In the genomic region with DNA sequence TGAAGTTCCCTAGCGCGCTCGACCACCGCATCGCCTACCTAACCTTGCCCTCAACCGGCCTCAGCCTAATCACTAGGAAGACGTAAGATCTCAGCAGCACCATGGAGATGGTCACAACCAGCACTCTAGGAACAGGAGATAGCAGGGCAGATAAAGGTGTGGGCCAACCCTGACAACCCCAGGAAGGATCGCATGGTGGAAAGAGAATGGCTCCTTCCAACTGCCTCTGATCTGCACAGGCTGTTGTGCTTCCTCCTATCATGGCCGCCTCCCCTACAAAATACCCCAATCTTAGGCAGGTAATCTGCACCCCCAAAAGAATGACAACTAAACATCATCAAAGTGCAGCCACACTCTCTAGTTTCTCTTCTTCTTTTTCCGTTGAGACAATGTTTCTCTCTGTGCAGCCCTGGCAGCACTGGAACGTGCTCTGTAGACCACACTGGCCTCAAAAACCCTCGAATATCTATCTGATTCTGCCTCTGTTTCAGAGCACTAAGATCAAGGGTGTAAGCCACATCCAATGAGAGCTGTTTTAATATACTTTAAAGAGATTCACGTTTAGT, we compare ENCODE assay signal across 11 mouse cellular contexts. TPM values are rescaled to one million over a fixed set of nuclear protein-coding genes. Genes with fewer than 3 reads are reported as not detected.
A peak's percentile ranks its signal among the peaks of the same experiment; 100 is the strongest.
DNase-seq lines count a peak whose midpoint lies in the region; ATAC-seq and TF ChIP-seq lines count a peak whose summit lies in the region.
"Had no signal": no experiment of that assay in that cellular context is flagged by ENCODE, and none has a peak within 500 bp of the region (broad histone marks: within the 10 kb centered on the region; RNA-seq: fewer than 3 reads in every experiment).

No protein-coding gene starts in this region.

- no peak for DNase-seq in hindbrain, embryonic 10.5 days (ENCODE audit: low spot score)
- no peak for DNase-seq in hindbrain, embryonic 11.5 days (ENCODE audit: low spot score)
- DNase-seq in T-cell, adult 2 months (ENCODE audit: low spot score): peak; percentile 27
- DNase-seq in heart, postnatal 0 days (ENCODE audit: low spot score): no peak
- DNase-seq in embryo, embryonic 9.5 days (ENCODE audit: extremely low spot score): no peak
- no peak for DNase-seq in adrenal gland, postnatal 25 days
- DNase-seq in spleen, postnatal 14 days (ENCODE audit: low spot score in 2 of 2): no peak

- H3K27ac ChIP-seq in hindbrain, embryonic 10.5 days: no peak overlapping the region
- no peak overlapping the region for H3K27ac ChIP-seq in hindbrain, embryonic 11.5 days (ENCODE audit: low read depth, low read length)
- no peak overlapping the region for H3K27ac ChIP-seq in heart, postnatal 0 days (ENCODE audit: low read depth)
- H3K27ac ChIP-seq in midbrain, embryonic 12.5 days (replicated peaks): no peak overlapping the region

- H3K9ac ChIP-seq in hindbrain, embryonic 11.5 days (ENCODE audit: low read depth, low read length): no peak overlapping the region
- H3K9ac ChIP-seq in heart, postnatal 0 days (replicated peaks; ENCODE audit: low read depth, low read length): no peak overlapping the region
- H3K9ac ChIP-seq in midbrain, embryonic 12.5 days (replicated peaks): no peak overlapping the region

- no peaks in the 10 kb centered on the region for H3K27me3 ChIP-seq in hindbrain, embryonic 10.5 days (ENCODE audit: insufficient read depth, poor library complexity, severe bottlenecking)
- no peaks in the 10 kb centered on the region for H3K27me3 ChIP-seq in hindbrain, embryonic 11.5 days (ENCODE audit: control insufficient read depth, insufficient read depth, low read length)
- no peaks in the 10 kb centered on the region for H3K27me3 ChIP-seq in heart, postnatal 0 days (ENCODE audit: control insufficient read depth, insufficient read depth, low read length)
- H3K27me3 ChIP-seq in midbrain, embryonic 12.5 days: no peaks in the 10 kb centered on the region

- no peak overlapping the region for H3K4me2 ChIP-seq in hindbrain, embryonic 11.5 days (replicated peaks; ENCODE audit: low read depth, low read length)
- H3K4me2 ChIP-seq in heart, postnatal 0 days (ENCODE audit: low read depth, low read length): peak overlapping the region; percentile 76; the same call in 1 of the 2 replicates
- peak overlapping the region; percentile 70 for H3K4me2 ChIP-seq in midbrain, embryonic 12.5 days (replicated peaks)

- H3K4me1 ChIP-seq in hindbrain, embryonic 10.5 days (replicated peaks): peaks cover 35% of the 10 kb centered on the region
- H3K4me1 ChIP-seq in hindbrain, embryonic 11.5 days (replicated peaks; ENCODE audit: control insufficient read depth, insufficient read depth, low read length): peaks cover 7% of the 10 kb centered on the region
- H3K4me1 ChIP-seq in heart, postnatal 0 days (ENCODE audit: control insufficient read depth, insufficient read depth): peaks cover 19% of the 10 kb centered on the region; the same call in 1 of the 2 replicates
- peaks cover 33% of the 10 kb centered on the region for H3K4me1 ChIP-seq in midbrain, embryonic 12.5 days

- TF ChIP-seq CTCF in heart, postnatal 0 days (IDR thresholded peaks at IDR 0.05; ENCODE audit: low read depth): no peak

- TF ChIP-seq EP300 in heart, postnatal 0 days (IDR thresholded peaks at IDR 0.05; ENCODE audit: low read depth): no peak

- ATAC-seq in hindbrain, embryonic 11.5 days (ENCODE audit: low FRiP score): no peak
- ATAC-seq in heart, postnatal 0 days (ENCODE audit: insufficient read depth, low read depth): no peak
- ATAC-seq in midbrain, embryonic 12.5 days (ENCODE audit: low FRiP score, low read depth): no peak

- 94% methylated on average over 13 of the region's 13 CpGs for WGBS in hindbrain, embryonic 10.5 days
- 88% methylated on average over 13 of the region's 13 CpGs for WGBS in hindbrain, embryonic 11.5 days
- WGBS in heart, postnatal 0 days: 64% methylated on average over 13 of the region's 13 CpGs
- 91% methylated on average over 13 of the region's 13 CpGs for WGBS in midbrain, embryonic 12.5 days

- H3K4me3 ChIP-seq in hindbrain, embryonic 10.5 days: peak overlapping the region; percentile 95; the same call in 1 of the 2 replicates
- H3K4me3 ChIP-seq in hindbrain, embryonic 11.5 days (ENCODE audit: low read depth, low read length): no peak overlapping the region
- no peak overlapping the region for H3K4me3 ChIP-seq in heart, postnatal 0 days (ENCODE audit: low read depth, low read length)
- 0 out of 2 replicates have a peak overlapping the region, but pooled peaks have one; percentile 1 for H3K4me3 ChIP-seq in midbrain, embryonic 12.5 days

- no peaks in the 10 kb centered on the region for H3K9me3 ChIP-seq in hindbrain, embryonic 10.5 days
- H3K9me3 ChIP-seq in hindbrain, embryonic 11.5 days (ENCODE audit: control insufficient read depth, low read length): no peaks in the 10 kb centered on the region
- H3K9me3 ChIP-seq in heart, postnatal 0 days (replicated peaks; ENCODE audit: control insufficient read depth, low read length): no peaks in the 10 kb centered on the region
- no peaks in the 10 kb centered on the region for H3K9me3 ChIP-seq in midbrain, embryonic 12.5 days

- H3K36me3 ChIP-seq in hindbrain, embryonic 10.5 days: peaks cover 59% of the 10 kb centered on the region
- peaks cover 5% of the 10 kb centered on the region; the same call in 1 of the 2 replicates for H3K36me3 ChIP-seq in hindbrain, embryonic 11.5 days (ENCODE audit: control insufficient read depth, insufficient read depth, low read length)
- H3K36me3 ChIP-seq in heart, postnatal 0 days (replicated peaks; ENCODE audit: control insufficient read depth, insufficient read depth, low read length): peaks cover 44% of the 10 kb centered on the region
- peaks cover 50% of the 10 kb centered on the region for H3K36me3 ChIP-seq in midbrain, embryonic 12.5 days

RNA-seq across cellular contexts. Expression of a gene that starts 3.2 kb away (rescaled TPM):
- polyA plus RNA-seq in hindbrain, embryonic 10.5 days (2016; fragmentation: Nextera tagmentation; extraction: Ambion mirVana): 60.0 and 60.8 TPM in 2 replicates
- 75.6 and 93.2 TPM in 2 replicates for polyA plus RNA-seq in hindbrain, embryonic 11.5 days (2014; fragmentation: Nextera tagmentation; extraction: Ambion mirVana)
- total RNA-seq in heart, postnatal 0 days (2014; rRNA removed; ENCODE audit: low replicate concordance): 75.8 and 84.5 TPM in 2 replicates
- 19.9 and 21.1 TPM in 2 replicates for polyA plus RNA-seq in heart, postnatal 0 days (2015; fragmentation: Nextera tagmentation; extraction: Ambion mirVana)
- 115 and 123 TPM in 2 replicates for polyA plus RNA-seq in midbrain, embryonic 12.5 days (2016; fragmentation: Nextera tagmentation; extraction: Ambion mirVana)
- total RNA-seq in adrenal gland, postnatal 25 days (2021): 84.7 and 93.9 TPM in 2 replicates

RNA-seq across cellular contexts. Expression of a gene that starts 31.0 kb away (rescaled TPM):
- polyA plus RNA-seq in hindbrain, embryonic 10.5 days (2016; fragmentation: Nextera tagmentation; extraction: Ambion mirVana): 9.2 and 10.2 TPM in 2 replicates
- polyA plus RNA-seq in hindbrain, embryonic 11.5 days (2014; fragmentation: Nextera tagmentation; extraction: Ambion mirVana): 7.4 and 8.8 TPM in 2 replicates
- total RNA-seq in heart, postnatal 0 days (2014; rRNA removed; ENCODE audit: low replicate concordance): 38.2 and 43.3 TPM in 2 replicates
- 7.6 TPM in 2 replicates for polyA plus RNA-seq in heart, postnatal 0 days (2015; fragmentation: Nextera tagmentation; extraction: Ambion mirVana)
- polyA plus RNA-seq in midbrain, embryonic 12.5 days (2016; fragmentation: Nextera tagmentation; extraction: Ambion mirVana): 7.7 and 8.4 TPM in 2 replicates
- 29.0 and 34.7 TPM in 2 replicates for total RNA-seq in adrenal gland, postnatal 25 days (2021)

RNA-seq across cellular contexts. Expression of a gene that starts 35.4 kb away (rescaled TPM):
- 0.71 and 0.77 TPM in 2 replicates for polyA plus RNA-seq in hindbrain, embryonic 10.5 days (2016; fragmentation: Nextera tagmentation; extraction: Ambion mirVana)
- polyA plus RNA-seq in hindbrain, embryonic 11.5 days (2014; fragmentation: Nextera tagmentation; extraction: Ambion mirVana): 0.56 and 0.73 TPM in 2 replicates
- total RNA-seq in heart, postnatal 0 days (2014; rRNA removed; ENCODE audit: low replicate concordance): 81.7 and 90.6 TPM in 2 replicates
- polyA plus RNA-seq in heart, postnatal 0 days (2015; fragmentation: Nextera tagmentation; extraction: Ambion mirVana): 41.8 and 44.5 TPM in 2 replicates
- 1.2 and 1.9 TPM in 2 replicates for polyA plus RNA-seq in midbrain, embryonic 12.5 days (2016; fragmentation: Nextera tagmentation; extraction: Ambion mirVana)
- 0.27 TPM in 1 of 2 replicates, not detected in the other for total RNA-seq in adrenal gland, postnatal 25 days (2021)
- total RNA-seq: common myeloid progenitor, adult 5-6 weeks had no signal

RNA-seq across cellular contexts. Expression of a gene that starts 37.7 kb away (rescaled TPM):
- 3.4 and 10.0 TPM in 2 replicates for polyA plus RNA-seq in hindbrain, embryonic 10.5 days (2016; fragmentation: Nextera tagmentation; extraction: Ambion mirVana)
- polyA plus RNA-seq in hindbrain, embryonic 11.5 days (2014; fragmentation: Nextera tagmentation; extraction: Ambion mirVana): 4.6 and 5.7 TPM in 2 replicates
- total RNA-seq in heart, postnatal 0 days (2014; rRNA removed; ENCODE audit: low replicate concordance): not detected in 2 replicates
- polyA plus RNA-seq in heart, postnatal 0 days (2015; fragmentation: Nextera tagmentation; extraction: Ambion mirVana): not detected in 2 replicates
- 4.3 and 5.7 TPM in 2 replicates for polyA plus RNA-seq in midbrain, embryonic 12.5 days (2016; fragmentation: Nextera tagmentation; extraction: Ambion mirVana)
- total RNA-seq in adrenal gland, postnatal 25 days (2021): not detected in 2 replicates
- total RNA-seq: common myeloid progenitor, adult 5-6 weeks; neutrophil, adult 5-6 weeks had no signal
- polyA plus RNA-seq: large intestine, adult 2 months had no signal

Comparison
In these comparisons a context has a peak if more than half of its experiments do, and no peak if none do; other contexts are left out.
1. H3K4me3 ChIP-seq: peak in hindbrain, embryonic 10.5 days (single experiment) and midbrain, embryonic 12.5 days (single experiment); none in hindbrain, embryonic 11.5 days (single experiment) and heart, postnatal 0 days (single experiment).
2. RNA of a gene that starts 35.4 kb away (polyA plus RNA-seq): 41.8 to 44.5 TPM in heart, postnatal 0 days; 1.2 to 1.9 TPM in midbrain, embryonic 12.5 days, 0.56 to 0.73 TPM in hindbrain, embryonic 11.5 days and 0.71 to 0.77 TPM in hindbrain, embryonic 10.5 days; every median in the first group is over 10 times any median in the second.